13 mouse cellular contexts compared by ENCODE assay signal in the genomic region with DNA sequence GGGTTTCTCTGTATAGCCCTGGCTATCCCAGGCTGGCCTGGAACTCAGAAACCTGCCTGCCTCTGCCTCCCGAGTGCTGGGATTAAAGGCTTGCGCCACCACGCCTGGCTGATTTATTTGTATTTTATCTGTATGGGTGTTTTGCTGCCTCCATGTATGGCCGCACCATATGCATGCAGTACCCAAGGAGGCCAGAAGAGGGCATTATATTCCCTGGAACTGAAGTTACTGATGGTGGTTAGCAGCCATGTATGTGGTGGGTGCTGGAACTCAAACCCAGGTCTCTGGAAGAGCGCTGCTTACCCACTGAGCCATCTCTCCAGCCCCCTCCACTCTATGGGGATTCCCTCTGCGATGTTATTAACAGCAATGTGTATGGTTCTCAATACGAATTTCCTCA. TPM values are rescaled to one million over a fixed set of nuclear protein-coding genes. Genes with fewer than 3 reads are reported as not detected.
A peak's percentile ranks its signal among the peaks of the same experiment; 100 is the strongest.
DNase-seq lines count a peak whose midpoint lies in the region; ATAC-seq and TF ChIP-seq lines count a peak whose summit lies in the region.
"Had no signal": no experiment of that assay in that cellular context is flagged by ENCODE, and none has a peak within 500 bp of the region (broad histone marks: within the 10 kb centered on the region; RNA-seq: fewer than 3 reads in every experiment).

No protein-coding gene starts in this region.

- WGBS in liver, embryonic 11.5 days, result 74% methylated on average over 7 of the region's 7 CpGs
- 89% methylated on average over 7 of the region's 7 CpGs for WGBS in embryonic facial prominence, embryonic 10.5 days
- 93% methylated on average over 7 of the region's 7 CpGs for WGBS in forebrain, embryonic 12.5 days

- no peak overlapping the region for H3K9ac ChIP-seq in liver, embryonic 11.5 days (ENCODE audit: low read depth, low read length)
- no peak overlapping the region for H3K9ac ChIP-seq in ES-E14 (ENCODE audit: insufficient read depth, low read depth, low read length, poor library complexity, severe bottlenecking)
- no peak overlapping the region for H3K9ac ChIP-seq in forebrain, embryonic 12.5 days
- H3K9ac ChIP-seq: heart, embryonic 13.5 days; lung, embryonic 15.5 days had no signal

- no peaks in the 10 kb centered on the region for H3K9me3 ChIP-seq in liver, embryonic 11.5 days (ENCODE audit: control insufficient read depth, low read length)
- no peaks in the 10 kb centered on the region for H3K9me3 ChIP-seq in ES-E14 (ENCODE audit: control insufficient read depth, insufficient read depth, low read depth, low read length)
- no peaks in the 10 kb centered on the region for H3K9me3 ChIP-seq in embryonic facial prominence, embryonic 10.5 days
- H3K9me3 ChIP-seq in forebrain, embryonic 12.5 days, result no peaks in the 10 kb centered on the region
- H3K9me3 ChIP-seq: heart, embryonic 13.5 days; lung, embryonic 15.5 days had no signal

- peaks cover 9% of the 10 kb centered on the region for H3K27me3 ChIP-seq in liver, embryonic 11.5 days (replicated peaks; ENCODE audit: control insufficient read depth, insufficient read depth, low read length)
- H3K27me3 ChIP-seq in embryonic facial prominence, embryonic 10.5 days (replicated peaks; ENCODE audit: low read depth, poor library complexity, severe bottlenecking), result peaks cover 9% of the 10 kb centered on the region; the same call in 1 of the 2 replicates
- H3K27me3 ChIP-seq in forebrain, embryonic 12.5 days, result peaks cover 3% of the 10 kb centered on the region; the same call in 1 of the 2 replicates

- no peak for ATAC-seq in liver, embryonic 11.5 days (replicated peaks; ENCODE audit: low FRiP score)
- ATAC-seq in forebrain, embryonic 12.5 days (ENCODE audit: low FRiP score), result no peak

- no peaks in the 10 kb centered on the region for H3K36me3 ChIP-seq in liver, embryonic 11.5 days (ENCODE audit: control insufficient read depth, insufficient read depth, low read length)
- no peaks in the 10 kb centered on the region for H3K36me3 ChIP-seq in ES-E14 (ENCODE audit: control insufficient read depth, insufficient read depth, low read length, poor library complexity, severe bottlenecking)
- no peaks in the 10 kb centered on the region for H3K36me3 ChIP-seq in embryonic facial prominence, embryonic 10.5 days (replicated peaks)
- H3K36me3 ChIP-seq in forebrain, embryonic 12.5 days (replicated peaks), result no peaks in the 10 kb centered on the region
- H3K36me3 ChIP-seq: heart, embryonic 13.5 days; lung, embryonic 15.5 days had no signal

- no peaks in the 10 kb centered on the region for H3K4me1 ChIP-seq in liver, embryonic 11.5 days (replicated peaks; ENCODE audit: control insufficient read depth, insufficient read depth, low read length)
- H3K4me1 ChIP-seq in ES-E14 (ENCODE audit: control insufficient read depth in 2 of 2, insufficient read depth in 2 of 2, low read length in 2 of 2, poor library complexity in 1 of 2), result peaks cover 10 to 26% of the 10 kb centered on the region in 2 experiments
- H3K4me1 ChIP-seq in embryonic facial prominence, embryonic 10.5 days, result peaks cover 16% of the 10 kb centered on the region
- H3K4me1 ChIP-seq in forebrain, embryonic 12.5 days, result peaks cover 11% of the 10 kb centered on the region

- no peak overlapping the region for H3K4me3 ChIP-seq in liver, embryonic 11.5 days (ENCODE audit: low read depth, low read length)
- H3K4me3 ChIP-seq in ES-E14 (ENCODE audit: insufficient read depth in 1 of 2, low read depth in 1 of 2, low read length in 2 of 2, poor library complexity in 1 of 2, severe bottlenecking in 1 of 2), result no peak overlapping the region
- no peak overlapping the region for H3K4me3 ChIP-seq in embryonic facial prominence, embryonic 10.5 days
- no peak overlapping the region for H3K4me3 ChIP-seq in forebrain, embryonic 12.5 days (replicated peaks)
- H3K4me3 ChIP-seq: heart, embryonic 13.5 days; lung, embryonic 15.5 days had no signal

- H3K4me2 ChIP-seq in liver, embryonic 11.5 days, result no peak overlapping the region
- no peak overlapping the region for H3K4me2 ChIP-seq in forebrain, embryonic 12.5 days
- H3K4me2 ChIP-seq: heart, embryonic 13.5 days; lung, embryonic 15.5 days had no signal

- H3K27ac ChIP-seq in liver, embryonic 11.5 days (ENCODE audit: low read depth, low read length), result no peak overlapping the region
- no peak overlapping the region for H3K27ac ChIP-seq in ES-E14 (ENCODE audit: insufficient read depth, low read depth, low read length, poor library complexity, severe bottlenecking)
- H3K27ac ChIP-seq in embryonic facial prominence, embryonic 10.5 days (replicated peaks), result no peak overlapping the region
- no peak overlapping the region for H3K27ac ChIP-seq in forebrain, embryonic 12.5 days
- H3K27ac ChIP-seq: heart, embryonic 13.5 days; lung, embryonic 15.5 days had no signal

- peak; percentile 42 for DNase-seq in liver
- no peak for DNase-seq in liver, embryonic 11.5 days (ENCODE audit: low spot score)
- peak; percentile 56 to 64 for DNase-seq in B cell, adult 2 months
- no peak for DNase-seq in ES-E14 (ENCODE audit: low read depth, low spot score)
- peak; percentile 34 for DNase-seq in embryonic facial prominence, embryonic 10.5 days (ENCODE audit: low spot score)
- DNase-seq in cerebellum, adult 11 months, result no peak
- DNase-seq in kidney, postnatal 14 days, result no peak
- DNase-seq: adrenal gland, adult 2 months; kidney, adult 8-10 months; right cerebral cortex, postnatal 4 days had no signal

- in situ Hi-C loops in ES-E14 (cut with MboI; ENCODE audit: low sequenced_read_pairs in 2 of 2, unreplicated experiment in 2 of 2), result no loop called here

TF ChIP-seq in ES-E14, 5 proteins besides CTCF, POLR2A, EP300 and RAD21:
- TF ChIP-seq ZC3H11A (IDR thresholded peaks at IDR 0.05; ENCODE audit: borderline replicate concordance, low read depth, low read length) (no peak), HCFC1 (IDR thresholded peaks at IDR 0.05; ENCODE audit: borderline replicate concordance, insufficient read depth, low read length) (peak; percentile 43; the same call in 1 of the 2 replicates)

RNA-seq across cellular contexts. Expression of gene Asic1, which starts 12.7 kb away (rescaled TPM):
- 2.3 TPM in 2 replicates for polyA plus RNA-seq in liver, embryonic 11.5 days (2014; fragmentation: Nextera tagmentation; extraction: Ambion mirVana)
- total RNA-seq in ES-E14 (2012; rRNA removed), result 6.6 and 15.0 TPM in 2 replicates
- 3.2 and 4.9 TPM in 2 replicates for polyA plus RNA-seq in embryonic facial prominence, embryonic 10.5 days (2016; fragmentation: Nextera tagmentation; extraction: Ambion mirVana)
- 14.7 and 18.2 TPM in 2 replicates for polyA plus RNA-seq in forebrain, embryonic 12.5 days (2016; fragmentation: Nextera tagmentation; extraction: Ambion mirVana)

RNA-seq across cellular contexts. Expression of gene Smarcd1, which starts 19.0 kb away (rescaled TPM):
- polyA plus RNA-seq in liver, embryonic 11.5 days (2014; fragmentation: Nextera tagmentation; extraction: Ambion mirVana), result 26.7 and 28.5 TPM in 2 replicates
- 62.1 and 76.3 TPM in 2 replicates for total RNA-seq in ES-E14 (2012; rRNA removed)
- polyA plus RNA-seq in embryonic facial prominence, embryonic 10.5 days (2016; fragmentation: Nextera tagmentation; extraction: Ambion mirVana), result 83.3 and 89.1 TPM in 2 replicates
- polyA plus RNA-seq in forebrain, embryonic 12.5 days (2016; fragmentation: Nextera tagmentation; extraction: Ambion mirVana), result 135 and 138 TPM in 2 replicates

RNA-seq across cellular contexts. Expression of gene Gm17349, which starts 22.4 kb away (rescaled TPM):
- polyA plus RNA-seq in liver, embryonic 11.5 days (2014; fragmentation: Nextera tagmentation; extraction: Ambion mirVana), result not detected in 2 replicates
- total RNA-seq in ES-E14 (2012; rRNA removed), result 2.3 and 2.5 TPM in 2 replicates
- polyA plus RNA-seq in embryonic facial prominence, embryonic 10.5 days (2016; fragmentation: Nextera tagmentation; extraction: Ambion mirVana), result not detected in 2 replicates
- polyA plus RNA-seq in forebrain, embryonic 12.5 days (2016; fragmentation: Nextera tagmentation; extraction: Ambion mirVana), result not detected in 2 replicates
- polyA plus RNA-seq: heart, embryonic 13.5 days; lung, embryonic 15.5 days had no signal

RNA-seq across cellular contexts. Expression of gene Racgap1, which starts 31.4 kb away (rescaled TPM):
- polyA plus RNA-seq in liver, embryonic 11.5 days (2014; fragmentation: Nextera tagmentation; extraction: Ambion mirVana), result 91.2 and 111 TPM in 2 replicates
- 109 and 127 TPM in 2 replicates for total RNA-seq in ES-E14 (2012; rRNA removed)
- polyA plus RNA-seq in embryonic facial prominence, embryonic 10.5 days (2016; fragmentation: Nextera tagmentation; extraction: Ambion mirVana), result 146 TPM in 2 replicates
- polyA plus RNA-seq in forebrain, embryonic 12.5 days (2016; fragmentation: Nextera tagmentation; extraction: Ambion mirVana), result 230 and 251 TPM in 2 replicates

RNA-seq across cellular contexts. Expression of gene Gpd1, which starts 34.4 kb away (rescaled TPM):
- 3.4 and 4.3 TPM in 2 replicates for polyA plus RNA-seq in liver, embryonic 11.5 days (2014; fragmentation: Nextera tagmentation; extraction: Ambion mirVana)
- total RNA-seq in ES-E14 (2012; rRNA removed), result 0.85 and 1.1 TPM in 2 replicates
- 0.42 and 0.55 TPM in 2 replicates for polyA plus RNA-seq in embryonic facial prominence, embryonic 10.5 days (2016; fragmentation: Nextera tagmentation; extraction: Ambion mirVana)
- polyA plus RNA-seq in forebrain, embryonic 12.5 days (2016; fragmentation: Nextera tagmentation; extraction: Ambion mirVana), result 0.57 and 0.72 TPM in 2 replicates

Comparison
In these comparisons a context has a peak if more than half of its experiments do, and no peak if none do; other contexts are left out.
1. DNase-seq: peak in liver (single experiment), B cell, adult 2 months (2 of 2) and embryonic facial prominence, embryonic 10.5 days (single experiment); none in liver, embryonic 11.5 days (single experiment), ES-E14 (single experiment), cerebellum, adult 11 months (single experiment) and kidney, postnatal 14 days (single experiment).